In genomic region chr15:82138565-82138964, GRCm38 (mm10) we compare ENCODE assay signal across 8 mouse cellular contexts. TPM values are rescaled to one million over a fixed set of nuclear protein-coding genes. Genes with fewer than 3 reads are reported as not detected.
A peak's percentile ranks its signal among the peaks of the same experiment; 100 is the strongest.
DNase-seq lines count a peak whose midpoint lies in the region.

No protein-coding gene starts in this region.

- H3K9me3 ChIP-seq in heart, embryonic 10.5 days, result no peaks in the 10 kb centered on the region

- peaks cover 9% of the 10 kb centered on the region; the same call in 1 of the 2 replicates for H3K36me3 ChIP-seq in heart, embryonic 10.5 days

- peaks cover 34% of the 10 kb centered on the region for H3K4me1 ChIP-seq in heart, embryonic 10.5 days

- 64% methylated on average over 4 of the region's 4 CpGs for WGBS in heart, embryonic 10.5 days

- H3K27me3 ChIP-seq in heart, embryonic 10.5 days (ENCODE audit: insufficient read depth, poor library complexity, severe bottlenecking), result no peaks in the 10 kb centered on the region

- no peak overlapping the region for H3K4me3 ChIP-seq in heart, embryonic 10.5 days

- DNase-seq in heart, adult 11 months, result peak; percentile 94
- DNase-seq in heart, embryonic 10.5 days (ENCODE audit: low spot score), result no peak
- DNase-seq in adrenal gland, adult 18-20 months (ENCODE audit: low spot score in 2 of 2), result peak; percentile 47 to 57
- DNase-seq in embryo, embryonic 11 days, result peak; percentile 77
- peak; percentile 70 for DNase-seq in heart, adult 8-10 months (ENCODE audit: low spot score)
- DNase-seq in layer of hippocampus, adult 9-11 months, result peak; percentile 52
- DNase-seq in lung, postnatal 10 days, result peak; percentile 81
- peak; percentile 59 to 68 for DNase-seq in right cerebral cortex, postnatal 10 days (ENCODE audit: low spot score in 2 of 2)

- H3K27ac ChIP-seq in heart, embryonic 10.5 days, result no peak overlapping the region

RNA-seq across cellular contexts. Expression of gene Srebf2, which starts 8.4 kb away (rescaled TPM):
- polyA plus RNA-seq in heart, embryonic 10.5 days (2016; fragmentation: Nextera tagmentation; extraction: Ambion mirVana), result 129 and 133 TPM in 2 replicates
- 100 to 1,000 TPM in 1 of 2 experiments, 10 to 100 TPM in 1; 79.3 to 109 TPM for total RNA-seq in adrenal gland, adult 18-20 months (2021)
- total RNA-seq in heart, adult 8-10 months (2022), result 10 to 100 TPM; 20.0 to 25.1 (median 21.6) TPM

RNA-seq across cellular contexts. Expression of gene Ccdc134, which starts 10.8 kb away (rescaled TPM):
- polyA plus RNA-seq in heart, embryonic 10.5 days (2016; fragmentation: Nextera tagmentation; extraction: Ambion mirVana), result 13.5 and 19.4 TPM in 2 replicates
- 1 to 10 TPM; 6.7 to 8.9 TPM for total RNA-seq in adrenal gland, adult 18-20 months (2021)
- total RNA-seq in heart, adult 8-10 months (2022), result 1 to 10 TPM; 3.5 to 4.5 (median 4.2) TPM
